Mouse (Mus musculus) CH12F3 (cell line): Measurements from ENCODE around the gene Cand2.

ENCODE experiments used
- in situ Hi-C: fragments of 300-500 bp; cut with MboI; formaldehyde crosslinking; loops from 2 replicates; pipeline ENCODE4 v1.14.3; 2020; ENCODE audit warnings: low sequenced_read_pairs

Gene Cand2

DNA sequence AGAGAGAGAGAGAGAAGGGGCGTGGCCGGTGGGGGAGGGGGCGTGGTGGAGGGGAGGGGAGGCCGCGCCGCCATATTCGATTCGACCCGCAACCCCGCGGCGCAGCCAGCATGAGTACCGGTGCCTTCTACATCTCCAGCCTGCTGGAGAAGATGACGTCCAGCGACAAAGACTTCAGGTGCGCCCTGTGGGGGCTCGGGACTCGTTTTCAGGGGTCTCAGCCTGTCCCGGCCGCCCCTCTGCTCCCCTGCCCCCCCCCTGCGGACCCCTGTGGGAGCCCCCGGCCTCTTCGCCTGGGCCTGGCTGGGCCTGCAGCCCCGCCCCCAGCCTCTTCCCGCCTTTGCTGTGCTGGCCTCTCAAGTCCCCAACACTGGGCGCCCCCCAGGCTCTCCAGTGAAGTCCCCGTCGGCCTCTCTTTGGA lies at the start of gene Cand2:
Gene Cand2 (plus strand): TSS at position 38 of the 421 bp plus-strand sequence.
- in situ Hi-C loops, result no loop called here

DNA sequence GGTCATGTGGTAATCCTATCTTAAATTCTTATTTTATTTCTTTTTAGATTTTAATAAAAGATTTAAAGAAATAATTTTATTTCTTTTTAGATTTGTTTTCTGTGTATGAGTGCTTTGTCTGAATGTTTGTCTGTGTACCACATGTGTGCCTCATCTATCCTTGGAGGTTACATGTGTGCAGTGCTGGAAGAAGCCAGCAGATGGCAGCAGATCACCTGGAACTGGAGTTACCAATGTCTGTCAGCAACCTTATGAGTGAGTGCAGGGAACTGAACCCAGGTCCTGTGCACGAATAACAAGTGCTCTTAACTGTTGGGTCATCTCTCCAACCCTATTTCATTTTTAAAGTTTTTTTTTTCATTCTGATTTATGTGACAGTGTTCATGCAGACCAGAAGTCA lies 47.2 kb upstream of the Cand2 start:
- in situ Hi-C loops, result no loop called here

DNA sequence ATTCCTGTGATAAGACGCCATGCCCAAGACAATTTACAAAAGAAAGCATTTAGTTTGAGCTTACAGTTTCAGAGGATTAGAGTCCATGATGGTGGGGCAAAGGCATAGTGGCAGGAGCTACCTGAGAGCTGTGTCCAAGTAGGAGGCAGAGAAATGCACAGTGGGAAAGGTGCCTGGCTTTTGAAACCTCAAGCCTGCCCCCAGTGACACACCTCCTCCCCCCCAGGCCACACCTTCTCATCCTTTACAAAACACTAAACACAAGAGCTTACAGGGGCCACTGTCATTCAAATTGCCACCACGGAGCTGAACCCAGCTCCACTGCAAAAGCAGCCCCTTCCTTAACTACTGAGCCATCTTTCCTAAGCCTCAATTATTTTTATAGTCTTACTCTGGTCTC lies 46.8 kb upstream of the Cand2 start:
- in situ Hi-C loops, result no loop called here

DNA sequence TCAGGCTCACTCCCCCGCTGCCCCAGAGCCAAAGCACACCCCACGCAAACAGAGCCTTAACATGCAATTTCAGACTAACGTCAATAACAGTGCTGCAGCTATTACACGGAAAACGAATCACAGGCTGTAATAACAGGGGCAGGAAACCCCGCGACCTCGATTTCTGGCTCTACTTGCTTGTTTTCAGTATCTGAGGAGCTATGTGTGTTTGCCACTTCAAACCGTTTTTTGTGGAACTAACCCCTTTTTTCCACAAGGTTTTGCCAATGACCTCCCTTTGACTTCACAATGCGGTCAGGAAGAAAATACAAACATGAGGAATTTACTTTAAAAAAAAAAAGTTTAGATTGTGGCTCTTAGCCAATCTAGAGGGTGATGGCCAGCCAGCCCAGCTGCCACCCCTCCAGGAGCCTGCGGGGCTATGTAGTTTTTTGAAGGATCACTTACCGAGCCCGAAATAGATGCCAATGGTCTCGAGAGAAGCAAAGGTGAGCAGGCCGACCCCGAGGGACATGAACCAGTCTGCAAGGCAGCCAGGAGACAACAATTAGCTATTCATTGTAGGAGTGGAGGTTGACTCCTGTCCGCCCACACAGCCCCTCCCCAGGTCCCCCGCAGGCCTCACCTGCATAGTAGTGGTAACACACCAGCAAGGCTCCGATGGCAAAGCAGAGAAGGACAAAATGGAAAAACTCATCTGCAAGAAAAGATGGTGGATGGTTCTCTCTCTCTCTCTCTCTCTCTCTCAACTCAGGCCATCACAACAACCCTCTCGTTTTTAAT lies 43.6 kb upstream of the Cand2 start:
- in situ Hi-C loops, result no loop called here

DNA sequence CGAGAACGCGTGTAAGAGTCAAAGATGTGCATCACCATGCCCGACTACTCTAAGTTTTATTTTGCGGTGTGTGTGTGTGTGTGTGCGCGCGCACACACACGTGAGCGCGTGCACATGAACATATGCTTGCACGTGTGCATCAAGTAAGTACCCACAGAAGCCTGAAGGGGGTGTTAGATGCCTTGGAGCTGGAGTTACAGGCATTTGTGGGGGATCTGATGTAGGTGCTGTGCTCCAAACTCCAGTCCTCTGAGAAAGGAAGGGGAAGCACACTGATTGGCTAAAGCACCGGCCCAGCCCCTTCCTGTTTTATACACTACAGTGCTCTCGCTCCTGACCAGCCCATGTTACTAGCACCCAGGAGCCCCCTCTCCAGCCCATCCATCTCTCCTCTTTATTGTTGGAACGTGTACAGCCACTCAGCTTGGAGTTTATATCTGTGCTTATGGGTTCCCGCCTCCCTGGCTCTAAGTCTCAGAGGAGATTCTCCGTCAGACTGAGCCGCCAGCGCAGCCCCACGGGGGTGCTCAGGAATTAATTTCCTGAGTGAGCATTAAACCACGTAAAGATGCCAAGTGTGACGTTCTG lies 41.9 kb upstream of the Cand2 start:
- in situ Hi-C loops, result no loop called here

DNA sequence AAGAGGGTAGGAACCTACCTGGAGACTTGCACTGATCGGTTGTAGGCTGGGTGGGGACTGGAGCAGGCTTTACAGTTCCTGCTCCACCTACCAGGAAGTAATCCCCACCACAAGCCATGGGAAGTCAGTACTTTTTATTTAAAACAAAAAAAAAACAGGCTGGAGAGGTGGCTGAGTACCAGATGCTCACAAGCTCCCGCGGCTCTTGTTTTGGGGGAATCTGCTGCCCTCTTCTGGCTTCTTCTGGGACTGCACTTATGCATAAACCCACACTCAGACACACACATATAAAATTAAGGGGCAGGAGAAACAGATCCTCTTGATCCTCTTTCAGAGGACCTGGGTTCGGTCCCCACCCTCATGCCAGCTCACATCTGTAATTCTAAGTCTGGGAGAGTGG lies 39.4 kb upstream of the Cand2 start:
- in situ Hi-C loops, result no loop called here

DNA sequence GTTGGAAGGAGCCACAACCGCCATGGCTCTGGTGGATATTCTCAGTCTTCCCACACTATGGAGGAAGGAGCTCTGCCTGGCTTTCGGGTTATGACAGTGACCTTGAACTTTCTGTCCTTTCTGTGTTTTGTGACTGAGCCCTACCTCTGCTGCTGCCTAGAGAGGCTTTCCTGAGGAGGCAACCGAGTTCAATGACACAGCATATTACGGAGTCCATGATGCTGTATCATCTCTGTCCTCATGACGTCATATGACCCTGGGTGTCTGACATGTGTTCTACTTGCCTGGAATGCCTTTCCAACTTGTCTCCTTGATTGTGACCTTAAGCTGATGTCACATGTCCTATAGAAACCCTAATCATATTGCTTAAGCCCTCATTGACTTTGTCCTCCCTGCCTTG lies 35.3 kb upstream of the Cand2 start:
- in situ Hi-C loops, result no loop called here

DNA sequence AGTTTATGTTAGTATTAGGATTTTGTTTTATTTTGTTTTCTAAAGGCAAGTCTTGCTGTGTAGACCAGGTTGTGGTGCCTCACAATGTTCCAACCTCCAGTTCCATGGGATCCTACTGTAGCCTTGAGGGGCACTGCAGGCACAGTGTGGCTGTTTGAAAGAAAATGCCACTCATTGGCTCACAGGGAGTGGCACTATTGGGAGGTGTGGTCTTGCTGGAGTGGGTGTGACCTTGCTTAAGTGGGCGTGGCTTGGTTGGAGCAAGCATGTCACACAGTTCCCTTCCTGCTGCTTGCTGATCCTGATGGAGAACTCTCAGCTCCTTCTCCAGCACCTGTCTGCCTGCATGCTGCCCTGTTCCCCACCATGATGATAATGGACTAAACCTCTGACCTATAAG lies 30.8 kb upstream of the Cand2 start:
- in situ Hi-C loops, result no loop called here

DNA sequence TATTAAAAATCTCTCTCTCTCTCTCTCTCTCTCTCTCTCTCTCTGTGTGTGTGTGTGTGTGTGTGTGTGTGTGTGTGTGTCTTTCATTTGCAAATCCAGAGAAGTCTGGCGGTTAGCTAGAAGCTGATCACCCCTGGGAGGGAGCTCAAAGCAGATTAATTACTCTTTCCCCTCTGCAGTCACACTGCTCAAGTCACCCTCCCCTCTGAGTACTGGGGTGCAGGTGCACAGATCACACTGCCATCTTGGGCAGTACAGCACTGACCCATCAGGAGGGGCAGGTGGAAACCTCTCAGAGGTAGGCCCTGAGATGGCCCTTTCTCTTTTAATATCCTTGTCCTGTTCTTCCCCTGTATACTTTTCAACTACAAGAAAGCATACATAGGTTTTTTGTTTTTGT lies 28.0 kb upstream of the Cand2 start:
- in situ Hi-C loops, result no loop called here

DNA sequence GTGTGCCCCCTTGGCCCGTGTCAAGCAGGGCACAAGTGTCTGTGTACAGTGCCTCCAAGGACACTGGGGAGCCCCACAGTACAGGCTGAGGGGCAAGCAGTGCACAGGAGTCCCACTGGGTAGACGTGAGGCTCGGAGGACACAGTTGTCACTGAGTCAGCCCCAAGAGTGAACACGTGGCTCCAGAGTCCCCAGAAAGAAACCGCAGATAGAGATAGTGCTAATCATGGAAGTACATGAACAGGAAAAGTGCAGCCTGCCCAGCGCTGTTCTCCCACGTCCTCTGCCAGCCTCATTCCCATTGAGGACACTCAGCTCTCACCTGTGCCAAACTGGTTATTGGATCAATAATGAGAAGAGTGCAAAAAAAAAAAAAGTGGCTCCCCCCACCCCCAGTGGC lies 18.8 kb upstream of the Cand2 start:
- in situ Hi-C loops, result no loop called here

DNA sequence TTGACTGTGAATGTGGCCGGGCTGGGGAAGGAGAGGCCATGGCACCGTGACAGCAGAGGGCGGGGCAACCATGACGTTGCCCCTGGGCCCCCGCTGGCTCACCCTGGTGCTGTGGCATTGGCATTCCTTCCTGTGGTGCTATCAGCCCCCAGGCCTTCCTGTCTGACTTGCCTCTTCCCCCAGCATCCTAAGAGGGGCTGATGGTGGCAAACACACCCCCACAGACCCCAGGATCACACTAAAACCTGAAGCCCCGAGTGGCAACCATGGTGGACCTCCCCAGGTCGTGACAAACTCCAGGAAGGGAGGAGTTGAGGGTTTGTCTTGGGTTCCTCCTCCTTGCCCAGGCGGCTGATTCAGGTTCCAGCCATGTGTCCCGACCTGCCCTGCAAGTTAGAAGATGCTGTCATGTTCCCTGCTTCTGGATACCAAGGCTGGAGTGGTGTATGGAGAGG lies 15.3 kb upstream of the Cand2 start:
- in situ Hi-C loops, result no loop called here

DNA sequence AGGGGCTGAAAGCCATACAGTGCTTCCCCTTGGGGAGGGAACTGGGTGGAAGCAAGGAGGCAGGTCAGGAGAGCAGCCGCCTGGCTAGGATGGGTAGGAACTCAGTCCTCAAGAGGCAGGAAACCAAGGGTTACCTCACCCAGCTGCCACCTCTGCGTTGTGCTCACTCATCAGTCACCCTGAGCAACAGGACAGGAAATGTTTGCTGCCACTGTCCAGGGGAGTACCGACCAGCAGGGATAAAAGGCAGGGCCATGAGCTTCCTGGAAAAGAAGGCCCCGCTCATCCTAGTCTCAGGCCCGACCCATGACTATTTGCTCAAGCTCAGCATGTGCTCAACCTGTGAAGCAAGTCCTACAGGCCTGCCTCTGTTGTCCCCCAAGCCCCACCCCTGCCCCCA lies 14.9 kb upstream of the Cand2 start:
- in situ Hi-C loops, result no loop called here

DNA sequence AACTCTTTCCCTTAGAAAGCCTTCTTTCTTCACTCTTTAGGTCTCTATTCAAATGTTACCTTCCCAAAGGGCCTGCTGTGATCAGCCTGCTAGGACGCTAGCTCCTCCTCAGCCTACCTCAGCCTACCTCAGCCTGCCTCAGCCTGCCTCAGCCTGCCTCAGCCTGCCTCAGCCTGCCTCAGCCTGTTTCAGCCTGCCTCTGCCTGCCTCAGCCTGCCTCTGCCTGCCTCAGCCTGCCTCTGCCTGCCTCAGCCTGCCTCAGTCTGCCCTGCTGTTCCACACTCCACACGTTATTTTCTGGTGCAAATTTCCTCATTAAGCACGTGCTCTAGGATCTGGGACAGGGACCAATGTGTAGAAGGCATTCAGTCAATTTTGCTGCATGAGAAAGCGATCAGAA lies 14.2 kb upstream of the Cand2 start:
- in situ Hi-C loops, result no loop called here

DNA sequence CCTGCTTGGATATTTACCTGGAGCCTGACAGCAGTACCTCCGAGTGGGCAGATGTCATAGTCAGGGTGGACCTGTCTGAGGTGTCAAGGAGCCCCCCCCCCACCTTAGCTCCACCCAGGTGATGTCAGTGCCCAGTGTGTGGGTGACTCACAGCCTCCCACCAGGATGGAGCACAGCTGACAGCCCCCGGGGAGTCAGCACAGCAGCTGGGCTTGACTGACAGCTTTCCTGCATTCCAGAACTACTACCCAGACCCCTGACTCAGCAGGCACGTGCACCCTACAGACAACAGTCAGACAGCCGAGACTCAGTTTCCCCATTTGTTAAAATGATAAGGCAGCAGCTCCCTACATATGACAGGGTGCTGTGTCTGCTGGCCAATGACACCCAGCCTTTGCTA lies 13.4 kb upstream of the Cand2 start:
- in situ Hi-C loops, result no loop called here

DNA sequence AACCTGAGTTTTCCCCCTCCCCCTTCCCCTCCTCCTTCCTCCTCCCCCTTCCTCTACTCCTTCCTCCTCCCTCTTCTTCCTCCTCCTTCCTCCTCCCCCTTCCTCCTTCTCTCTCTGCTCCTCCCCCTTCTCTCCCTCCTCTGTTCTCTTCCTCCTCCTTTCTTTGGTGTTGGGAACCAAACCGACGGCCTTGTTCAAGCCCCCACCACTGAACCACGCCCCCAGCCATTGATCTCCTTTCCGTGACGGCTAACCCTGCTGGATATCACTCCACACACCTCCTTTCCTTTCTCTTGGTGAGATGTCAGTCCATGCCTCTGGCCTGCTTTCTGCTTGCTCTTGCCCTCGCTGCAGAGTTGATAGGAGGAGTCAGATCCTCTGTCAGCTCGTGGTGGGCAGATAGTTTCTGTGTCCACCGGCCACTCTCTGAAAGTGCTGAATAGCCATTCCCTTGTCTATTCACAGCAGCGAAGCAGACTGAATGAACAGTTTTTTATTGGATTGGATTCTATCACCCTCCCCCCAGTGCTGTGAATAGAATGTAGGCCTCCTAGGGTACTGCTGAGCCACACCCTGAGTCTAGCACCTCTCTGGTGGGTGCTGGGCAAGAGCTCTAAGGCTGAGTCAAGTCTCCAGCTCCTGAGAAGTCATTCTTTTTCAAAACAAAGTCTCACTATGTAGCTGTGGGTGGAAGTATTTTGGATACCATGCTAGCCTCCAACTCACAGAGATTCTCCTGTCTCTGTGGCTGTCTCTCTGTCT lies 12.2 kb upstream of the Cand2 start, which contains the start of gene Tmem40:
Gene Tmem40 (minus strand): TSS at position 416 of the 762 bp plus-strand sequence.
- in situ Hi-C loops, result no loop called here

DNA sequence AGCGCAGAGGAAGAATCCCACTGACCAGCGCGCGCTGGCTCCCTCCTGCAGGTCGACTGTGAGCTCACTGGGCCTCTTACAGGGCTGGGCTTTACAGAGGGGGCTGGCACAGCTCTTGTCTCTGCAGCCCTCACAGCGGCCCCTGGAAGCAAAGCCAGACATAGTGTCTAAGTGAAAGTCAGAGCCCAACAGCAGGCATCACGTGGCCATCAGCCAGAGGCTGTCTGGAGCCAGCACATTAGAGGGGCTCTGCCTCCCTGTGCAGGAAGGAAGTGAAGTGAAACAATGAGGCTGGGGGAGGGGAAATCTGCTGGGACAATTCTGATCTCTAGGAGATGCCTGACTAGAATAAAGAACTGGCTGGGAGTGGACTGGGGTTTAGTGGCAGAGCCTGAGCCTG lies 10.2 kb upstream of the Cand2 start:
- in situ Hi-C loops, result no loop called here

DNA sequence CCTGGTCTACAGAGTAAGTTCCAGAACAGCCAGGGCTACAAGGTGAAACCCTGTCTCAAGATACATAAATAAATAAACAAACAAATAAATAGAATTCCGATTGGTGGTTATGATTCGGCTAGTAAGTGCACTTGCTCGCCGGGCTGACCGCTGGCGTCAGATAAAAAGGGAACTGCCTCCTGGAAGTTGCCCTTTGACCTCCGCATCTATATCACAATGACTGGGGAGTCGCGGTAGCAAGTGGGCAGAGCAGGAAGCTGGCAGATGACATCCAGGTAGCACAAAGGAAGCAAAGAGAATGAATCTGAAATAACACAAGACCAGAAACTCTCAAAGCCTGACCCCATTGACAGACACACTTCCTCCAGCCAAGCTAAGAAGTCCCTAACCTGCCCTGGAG lies 7.0 kb upstream of the Cand2 start:
- in situ Hi-C loops, result no loop called here

DNA sequence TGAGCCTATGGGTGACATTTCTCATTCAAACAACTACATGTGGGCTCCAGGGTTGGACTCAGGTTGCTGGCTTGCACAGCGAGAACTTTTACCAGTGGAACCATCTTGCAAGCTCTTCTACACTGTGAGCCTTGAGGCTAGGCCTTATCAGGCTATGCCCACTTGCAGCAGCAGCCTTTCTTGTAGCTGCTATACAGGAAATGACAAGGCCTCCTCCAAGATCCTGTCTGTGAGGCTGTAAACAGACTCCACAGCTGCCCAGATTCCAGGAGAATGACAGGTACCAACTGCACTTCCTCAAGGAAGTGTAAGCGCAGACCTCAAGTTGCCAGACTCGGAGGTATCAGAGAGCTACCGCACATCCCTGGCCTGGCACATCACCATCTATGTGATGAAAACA lies 6.1 kb upstream of the Cand2 start:
- in situ Hi-C loops, result no loop called here

DNA sequence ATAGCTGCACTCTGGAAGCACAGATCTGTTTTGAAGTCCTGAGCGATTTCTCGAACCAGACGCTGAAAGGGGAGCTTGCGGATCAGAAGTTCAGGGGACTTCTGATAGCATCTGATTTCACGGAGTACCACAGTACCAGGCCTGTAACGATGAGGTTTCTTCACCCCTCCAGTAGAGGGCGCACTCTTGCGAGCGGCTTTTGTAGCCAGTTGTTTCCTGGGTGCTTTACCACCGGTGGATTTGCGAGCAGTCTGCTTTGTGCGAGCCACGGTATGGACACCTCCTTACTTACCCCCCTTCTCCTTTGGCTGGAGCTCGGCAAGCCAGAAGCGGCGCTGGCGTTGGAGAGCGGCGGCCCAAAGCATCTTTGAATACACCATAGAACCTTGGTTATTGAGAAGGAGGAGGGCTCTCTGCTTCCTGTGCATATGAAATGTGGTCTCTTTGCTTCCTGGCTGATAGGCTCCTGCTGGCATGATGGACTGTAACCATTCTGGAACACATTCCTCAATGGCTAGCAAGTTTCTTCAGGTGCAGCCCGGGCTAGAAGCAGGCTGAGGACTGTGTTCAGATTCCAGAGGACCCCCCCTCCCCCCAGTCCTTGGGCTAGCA lies 4.2 kb upstream of the Cand2 start:
- in situ Hi-C loops, result no loop called here

DNA sequence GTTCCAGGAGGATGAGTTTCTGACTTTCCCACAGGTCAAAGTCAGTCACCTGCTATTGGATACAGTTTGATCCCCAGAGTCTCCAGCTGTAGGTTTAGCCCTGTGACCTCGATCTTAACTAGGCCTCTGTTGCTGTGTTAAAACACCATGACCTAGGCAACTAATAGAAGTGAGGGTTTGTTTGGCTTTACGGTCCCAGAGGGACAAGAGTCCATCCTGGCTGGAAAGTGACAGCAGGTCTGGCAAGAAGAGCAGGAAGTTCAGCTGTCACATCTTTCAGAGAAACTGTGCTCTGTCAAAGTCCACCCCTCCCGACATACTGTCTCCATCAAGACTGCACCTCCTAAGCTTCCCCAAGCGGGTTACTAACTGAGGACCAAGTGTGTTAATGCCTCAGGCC lies 3.5 kb upstream of the Cand2 start:
- in situ Hi-C loops, result no loop called here

DNA sequence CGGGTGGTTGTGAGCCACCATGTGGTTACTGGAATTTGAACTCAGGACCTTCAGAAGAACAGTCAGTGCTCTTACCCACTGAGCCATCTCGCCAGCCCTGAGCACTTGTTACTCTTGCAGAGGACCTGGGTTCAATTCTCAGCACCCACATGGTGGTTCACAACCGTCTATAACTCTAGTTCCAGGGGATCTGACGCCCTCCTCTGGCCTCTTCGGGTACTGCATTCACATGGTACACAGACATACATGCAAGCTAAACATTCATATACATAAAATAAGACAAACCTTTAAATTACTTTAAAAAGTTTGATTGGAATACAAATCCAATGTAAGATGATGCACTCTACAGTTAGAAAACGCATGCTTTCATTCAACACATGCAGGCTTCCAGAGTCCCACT lies 2.1 kb upstream of the Cand2 start:
- in situ Hi-C loops, result no loop called here

DNA sequence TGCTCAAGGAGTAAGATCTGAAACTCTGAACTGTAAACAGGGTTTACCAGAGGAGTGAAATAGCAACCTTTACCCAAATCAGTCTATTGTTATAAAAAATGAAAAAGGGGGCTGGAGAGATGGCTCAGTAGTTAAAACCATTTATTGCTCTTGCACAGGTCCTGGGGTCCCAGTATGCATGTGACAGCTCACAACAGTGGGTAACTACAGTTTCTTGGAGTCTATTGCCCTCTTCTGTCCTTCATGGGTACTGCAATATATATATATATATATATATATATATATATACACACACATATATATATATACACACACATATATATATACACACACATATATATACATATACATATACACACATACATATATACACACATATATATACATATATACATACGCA lies 1.7 kb upstream of the Cand2 start:
- in situ Hi-C loops, result no loop called here
